Mouse (Mus musculus) hindbrain, embryonic 16.5 days (tissue): ENCODE measurements around the gene Rap2a. TPM values are rescaled to one million over a fixed set of nuclear protein-coding genes. Genes with fewer than 3 reads are reported as not detected.
A peak's percentile ranks its signal among the peaks of the same experiment; 100 is the strongest.

Source experiments
- ATAC-seq: fragments of 200-750 bp; cut with Nextera tagmentation; 2 replicates; pipeline ENCODE4 v1.8.0; 2017; ENCODE audit warnings: moderate TSS enrichment, moderate library complexity
- H3K27ac ChIP-seq: fragments of 300-500 bp; sonication (generic); 2 replicates; pipeline ENCODE4 v1.5.1; 2014; ENCODE audit warnings: low read depth, mild to moderate bottlenecking, control low read depth, low read length, moderate library complexity
- H3K27me3 ChIP-seq: fragments of 300-500 bp; sonication (generic); replicated peaks from 2 replicates; pipeline ENCODE4 v1.6.1; 2014; ENCODE audit warnings: low read length; ENCODE audit not compliant: control insufficient read depth, insufficient read depth
- H3K36me3 ChIP-seq: fragments of 300-500 bp; sonication (generic); 2 replicates; pipeline ENCODE4 v1.6.1; 2014; ENCODE audit warnings: mild to moderate bottlenecking, low read length, moderate library complexity, mixed read lengths; ENCODE audit not compliant: control insufficient read depth, insufficient read depth
- H3K4me1 ChIP-seq: fragments of 300-500 bp; sonication (generic); 2 replicates; pipeline ENCODE4 v1.6.1; 2014; ENCODE audit warnings: low read depth, low read length; ENCODE audit not compliant: control insufficient read depth, insufficient read depth
- H3K4me2 ChIP-seq: fragments of 300-500 bp; sonication (generic); 2 replicates; pipeline ENCODE4 v1.6.1; 2014; ENCODE audit warnings: mild to moderate bottlenecking, low read length, control low read depth, moderate library complexity
- H3K4me3 ChIP-seq: fragments of 300-500 bp; sonication (generic); 2 replicates; pipeline ENCODE4 v1.5.1; 2014; ENCODE audit warnings: mild to moderate bottlenecking, low read length, control low read depth, moderate library complexity
- H3K9ac ChIP-seq: fragments of 300-500 bp; sonication (generic); 2 replicates; pipeline ENCODE4 v1.6.1; 2014; ENCODE audit warnings: low read depth, mild to moderate bottlenecking, control low read depth, low read length, moderate library complexity
- H3K9me3 ChIP-seq: fragments of 300-500 bp; sonication (generic); 2 replicates; pipeline ENCODE4 v1.6.1; 2014; ENCODE audit warnings: mild to moderate bottlenecking, low read length, moderate library complexity; ENCODE audit not compliant: control insufficient read depth
- WGBS: fragments of 180-500 bp; shearing (Covaris S2); extraction: QIAGEN DNeasy Blood & Tissue Kit; methylation state at CpG from one replicate; pipeline ENCODE4 v1.1.7; 2014; 5-methylcytosine and 5-hydroxymethylcytosine counted together
- polyA plus RNA-seq: library from polyadenylated mRNA; unstranded; fragments of >200 nt; fragmentation: Nextera tagmentation; extraction: Ambion mirVana; gene quantifications from 2 replicates; pipeline ENCODE4 v1.2.1, GENCODE M21; 2015

Rap2a gene
- polyA plus RNA-seq, 1 experiment from 2014 or later = 9.8 TPM

DNA sequence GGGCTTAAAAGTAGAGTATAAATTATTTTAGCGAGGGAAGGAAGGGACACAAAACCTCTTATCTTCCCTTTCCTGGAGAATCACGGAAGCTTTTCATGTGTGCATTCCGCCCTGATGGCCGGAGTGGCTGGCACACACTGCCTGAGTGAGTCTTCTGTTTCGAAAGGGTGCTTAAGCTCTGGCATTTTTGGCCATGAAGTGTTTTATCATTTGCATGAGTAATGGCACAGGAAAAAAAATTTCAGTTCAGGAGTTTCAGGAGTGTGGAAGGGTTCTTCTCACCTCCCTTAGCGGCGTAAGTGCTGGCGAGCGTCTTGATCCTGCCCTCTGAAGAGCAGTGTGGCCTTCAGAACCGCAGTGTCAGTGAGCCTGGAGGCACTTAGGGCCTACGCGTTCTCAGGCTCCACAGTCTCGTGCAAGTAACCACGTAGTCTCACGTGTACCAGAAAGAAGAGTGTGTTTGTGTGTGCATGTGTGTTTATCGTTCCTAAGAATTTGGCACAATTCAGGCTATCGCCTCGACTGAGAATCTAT lies 26.8 kb downstream of the Rap2a start:
- Histone ChIP-seq H3K27ac (no peak overlapping the region), H3K9me3 (no peaks in the 10 kb centered on the region), H3K9ac (no peak overlapping the region), H3K27me3 (no peaks in the 10 kb centered on the region), H3K4me2 (no peak overlapping the region), H3K36me3 (0 out of 2 replicates have a peak, but pooled peaks cover 3% of the 10 kb centered on the region), H3K4me1 (peaks cover 4% of the 10 kb centered on the region), H3K4me3 (no peak overlapping the region)
- ATAC-seq = no peak
- 95% methylated on average over 18 of the region's 18 CpGs for WGBS

DNA sequence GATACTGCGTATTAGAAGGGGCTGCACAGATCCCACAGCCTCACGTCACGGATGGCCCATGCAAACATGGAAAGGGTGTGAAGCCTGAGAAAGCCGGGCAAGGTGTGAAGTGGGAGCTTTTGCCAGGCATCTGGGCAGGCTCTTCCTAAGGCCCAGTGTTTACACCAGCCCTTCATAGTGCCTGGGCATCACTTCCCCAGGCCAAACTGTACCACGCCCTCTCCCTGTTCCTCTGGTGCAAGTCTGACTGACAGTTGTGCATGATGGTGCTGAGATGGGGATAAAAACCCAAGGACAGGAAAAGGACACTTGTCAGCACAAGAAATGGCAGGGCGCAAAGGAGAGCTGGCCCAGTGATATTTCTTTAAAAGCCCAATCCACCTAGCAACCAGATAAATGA lies 27.7 kb downstream of the Rap2a start:
- 96% methylated on average over 6 of the region's 6 CpGs for WGBS
- H3K27me3 ChIP-seq = no peaks in the 10 kb centered on the region

GRCm38 (mm10) chr14:120507516-120507915 lies 29.3 kb downstream of the Rap2a start:
- Histone ChIP-seq H3K4me3 (no peak overlapping the region), H3K9ac (no peak overlapping the region), H3K27ac (peak overlapping the region; percentile 29; the same call in 1 of the 2 replicates), H3K4me2 (no peak overlapping the region), H3K9me3 (no peaks in the 10 kb centered on the region), H3K36me3 (0 out of 2 replicates have a peak, but pooled peaks cover 3% of the 10 kb centered on the region), H3K4me1 (peaks cover 4% of the 10 kb centered on the region), H3K27me3 (no peaks in the 10 kb centered on the region)
- ATAC-seq = peak; percentile 70
- whole genome bisulfite sequencing = 33% methylated on average over 12 of the region's 12 CpGs

More for the DNA sequence above, 27.7 kb downstream of the Rap2a start:
- H3K9me3 ChIP-seq = no peaks in the 10 kb centered on the region
- no peak overlapping the region for H3K4me3 ChIP-seq
- no peak overlapping the region for H3K27ac ChIP-seq
- no peak overlapping the region for H3K4me2 ChIP-seq
- no peak for ATAC-seq
- H3K9ac ChIP-seq = no peak overlapping the region
- H3K36me3 ChIP-seq = 0 out of 2 replicates have a peak, but pooled peaks cover 3% of the 10 kb centered on the region
- peaks cover 4% of the 10 kb centered on the region for H3K4me1 ChIP-seq

DNA sequence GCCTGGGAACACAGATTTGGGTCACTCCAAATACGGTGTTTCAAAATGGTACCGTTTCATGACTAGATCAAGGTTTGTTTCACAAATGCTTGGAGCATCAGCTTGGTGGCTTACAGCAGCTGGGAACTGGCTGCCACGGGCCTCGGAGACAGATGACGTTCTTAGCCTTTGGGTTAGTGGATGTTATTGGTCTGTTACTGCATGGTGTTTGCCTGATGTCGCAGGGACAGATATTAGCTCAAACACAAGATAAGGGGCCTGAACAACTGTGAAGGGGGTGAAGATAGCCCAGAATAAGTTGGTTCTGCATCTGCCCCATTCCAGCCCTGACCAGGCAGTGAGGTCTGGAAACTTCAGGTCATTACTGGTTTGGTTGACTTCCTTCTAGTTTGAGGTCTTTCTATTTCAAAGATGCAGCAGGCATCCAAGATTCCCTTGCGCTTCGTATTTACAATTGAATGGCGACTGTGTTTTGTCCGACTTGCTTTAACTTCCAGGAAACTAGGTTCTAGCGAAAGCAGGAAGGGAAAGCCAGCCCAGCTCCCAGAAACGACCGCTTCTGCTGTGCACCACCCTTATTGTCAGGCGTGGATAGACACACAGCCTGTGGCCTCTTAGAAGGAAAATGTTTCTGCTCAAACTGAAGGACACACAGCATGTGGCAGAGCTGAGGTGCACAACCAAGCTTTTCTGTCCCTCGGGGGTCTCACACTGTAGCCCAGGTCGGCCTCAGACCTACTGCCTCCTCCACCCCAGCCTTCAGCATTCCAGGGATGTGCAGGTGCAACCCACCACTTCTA lies 30.5 kb downstream of the Rap2a start:
- no peaks in the 10 kb centered on the region for H3K27me3 ChIP-seq
- H3K27ac ChIP-seq = no peak overlapping the region
- 87% methylated on average over 16 of the region's 16 CpGs for WGBS
- ATAC-seq = no peak
- H3K9ac ChIP-seq = no peak overlapping the region
- peaks cover 4% of the 10 kb centered on the region for H3K4me1 ChIP-seq
- no peak overlapping the region for H3K4me3 ChIP-seq
- no peak overlapping the region for H3K4me2 ChIP-seq
- 0 out of 2 replicates have a peak, but pooled peaks cover 3% of the 10 kb centered on the region for H3K36me3 ChIP-seq
- no peaks in the 10 kb centered on the region for H3K9me3 ChIP-seq

DNA sequence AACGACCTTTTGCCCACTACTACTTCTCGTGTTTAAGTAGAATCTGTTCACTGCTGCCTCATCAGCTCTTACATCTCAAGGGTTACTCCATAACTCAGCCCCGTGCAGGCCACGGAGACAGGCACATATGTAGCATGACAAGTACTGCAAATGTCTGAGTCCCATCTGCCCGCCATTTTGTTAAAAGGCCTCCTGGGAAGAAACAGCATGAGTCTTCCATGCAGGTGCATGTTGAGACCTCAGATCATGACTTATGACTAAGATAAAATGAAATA lies 31.1 kb downstream of the Rap2a start:
- Histone ChIP-seq H3K27me3 (no peaks in the 10 kb centered on the region), H3K4me1 (peaks cover 4% of the 10 kb centered on the region), H3K4me3 (no peak overlapping the region), H3K4me2 (no peak overlapping the region), H3K9ac (no peak overlapping the region), H3K9me3 (no peaks in the 10 kb centered on the region), H3K36me3 (0 out of 2 replicates have a peak, but pooled peaks cover 3% of the 10 kb centered on the region), H3K27ac (no peak overlapping the region)
- no peak for ATAC-seq
- 84% methylated on average over 5 of the region's 5 CpGs for WGBS

DNA sequence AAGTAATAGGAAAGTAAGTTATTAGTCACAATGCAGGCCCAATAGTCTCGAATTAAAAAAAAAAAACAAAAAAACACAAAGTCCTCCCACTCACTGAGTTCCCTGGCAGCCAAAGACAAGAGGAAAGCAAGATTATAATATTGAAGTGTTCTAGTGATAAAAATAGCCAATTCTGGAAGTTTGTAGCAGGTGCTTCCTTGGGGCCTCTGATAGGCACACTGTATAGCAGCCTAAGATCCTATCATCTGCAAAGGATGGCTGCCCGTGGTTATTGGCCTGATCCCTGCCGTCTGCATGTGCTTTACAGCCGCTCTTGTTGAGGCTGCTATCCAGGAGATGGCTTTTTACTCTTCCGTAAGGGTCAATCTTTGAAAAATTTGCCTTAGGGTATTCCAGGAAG lies 33.6 kb downstream of the Rap2a start:
- no peak for ATAC-seq
- Histone ChIP-seq H3K4me3 (no peak overlapping the region), H3K27me3 (no peaks in the 10 kb centered on the region), H3K9me3 (no peaks in the 10 kb centered on the region), H3K36me3 (0 out of 2 replicates have a peak, but pooled peaks cover 3% of the 10 kb centered on the region), H3K4me1 (peaks cover 4% of the 10 kb centered on the region), H3K27ac (no peak overlapping the region), H3K4me2 (no peak overlapping the region), H3K9ac (no peak overlapping the region)
- WGBS = 81% methylated on average over 5 of the region's 5 CpGs

- 49% methylated on average over 4 of the region's 4 CpGs for WGBS
- no peak for ATAC-seq
These were observed 36.6 kb downstream of the Rap2a start for GRCm38 (mm10) chr14:120514821-120515271.

GRCm38 (mm10) chr14:120515376-120515775 lies 37.1 kb downstream of the Rap2a start:
- Histone ChIP-seq H3K9ac (no peak overlapping the region), H3K4me1 (no peaks in the 10 kb centered on the region), H3K4me2 (no peak overlapping the region), H3K4me3 (no peak overlapping the region), H3K36me3 (no peaks in the 10 kb centered on the region), H3K9me3 (no peaks in the 10 kb centered on the region), H3K27me3 (no peaks in the 10 kb centered on the region), H3K27ac (no peak overlapping the region)
- WGBS = 94% methylated on average over 1 of the region's 1 CpGs
- ATAC-seq = no peak

More at GRCm38 (mm10) chr14:120514821-120515271, 36.6 kb downstream of the Rap2a start:
- Histone ChIP-seq H3K27me3 (no peaks in the 10 kb centered on the region), H3K9me3 (no peaks in the 10 kb centered on the region), H3K27ac (no peak overlapping the region), H3K9ac (no peak overlapping the region), H3K36me3 (no peaks in the 10 kb centered on the region), H3K4me1 (no peaks in the 10 kb centered on the region), H3K4me2 (no peak overlapping the region), H3K4me3 (no peak overlapping the region)

- no peaks in the 10 kb centered on the region for H3K36me3 ChIP-seq
- WGBS = 86% methylated on average over 5 of the region's 5 CpGs
- no peak overlapping the region for H3K27ac ChIP-seq
- no peak for ATAC-seq
- H3K27me3 ChIP-seq = no peaks in the 10 kb centered on the region
- H3K4me1 ChIP-seq = no peaks in the 10 kb centered on the region
- H3K9ac ChIP-seq = no peak overlapping the region
- no peak overlapping the region for H3K4me2 ChIP-seq
- no peak overlapping the region for H3K4me3 ChIP-seq
- no peaks in the 10 kb centered on the region for H3K9me3 ChIP-seq
These were observed 40.5 kb downstream of the Rap2a start for GRCm38 (mm10) chr14:120518706-120519105.
